Mouse (Mus musculus) erythroblast, embryonic 14.5 days (primary cell): ENCODE measurements around the gene Zdhhc8.

Experiments
- GATA1 ChIP-seq: IDR thresholded peaks from 2 replicates; pipeline ENCODE4 v1.6.1; 2012; ENCODE audit warnings: low read length, inconsistent platforms, mixed read lengths
- TAL1 ChIP-seq: IDR thresholded peaks from 3 replicates; pipeline ENCODE4 v1.6.1; 2012; ENCODE audit warnings: low read length, inconsistent platforms, mixed read lengths

GRCm38 (mm10) chr16:18176758-18177157, 58.2 kb downstream of the Zdhhc8 start:
- TF ChIP-seq GATA1 (no peak), TAL1 (no peak)
